Mouse (Mus musculus): Measurements from ENCODE around the gene Fam186b. TPM values are rescaled to one million over a fixed set of nuclear protein-coding genes. Genes with fewer than 3 reads are reported as not detected.

Gene Fam186b
- polyA plus RNA-seq, 1 experiment from 2014 or later, result 0.85 TPM

DNA sequence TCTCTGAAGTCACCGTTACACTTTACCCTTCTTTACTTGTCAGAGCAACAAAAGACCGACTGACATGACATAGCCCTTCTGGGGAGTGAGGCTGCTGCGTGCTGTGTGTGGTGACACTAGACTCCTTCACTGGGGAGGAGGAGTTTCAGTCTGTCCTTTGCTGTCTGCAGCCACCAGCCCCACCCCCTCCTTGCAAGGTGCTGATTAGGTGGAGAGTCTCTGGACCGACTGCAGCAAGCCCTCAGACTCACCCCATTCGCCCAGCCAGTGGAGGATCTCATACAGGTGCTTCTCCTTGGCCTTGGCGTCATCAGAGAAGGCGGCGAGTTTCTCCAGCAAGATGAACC lies 10.5 kb downstream of the Fam186b start:
- ATAC-seq, result no peak
- 59% methylated on average over 8 of the region's 8 CpGs for whole genome bisulfite sequencing

DNA sequence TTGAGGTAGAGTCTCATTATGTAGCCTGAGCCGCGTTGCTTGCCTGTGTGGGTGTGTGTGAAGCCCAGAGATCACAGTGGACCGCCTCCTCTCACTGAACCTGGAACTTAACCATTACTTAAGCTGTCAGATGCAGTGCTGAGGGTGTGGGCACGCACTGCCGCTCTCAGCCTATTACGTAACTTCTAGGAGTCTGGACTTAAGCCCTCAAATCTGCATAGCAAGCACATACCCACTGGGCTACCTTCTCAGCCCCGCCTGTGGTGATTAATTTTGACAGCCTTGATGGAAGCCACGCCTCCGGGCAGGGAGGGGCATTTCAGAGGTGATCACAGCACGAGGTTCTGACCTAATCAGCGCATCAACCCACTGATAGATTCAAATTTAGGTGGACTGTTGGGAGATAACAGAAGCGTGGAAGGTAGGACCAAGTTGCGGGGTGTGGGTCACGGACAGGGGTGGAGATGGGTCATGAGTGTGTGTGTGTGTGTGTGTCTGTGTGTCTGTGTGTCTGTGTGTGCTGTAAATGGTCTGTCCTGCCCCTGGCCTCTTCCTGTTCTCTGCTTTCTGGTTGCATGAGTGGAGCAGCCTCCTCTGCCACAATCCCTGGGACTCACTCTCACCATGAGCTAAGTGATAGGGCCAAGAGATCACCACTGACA lies 11.0 kb downstream of the Fam186b start:
- ATAC-seq, result no peak
- no peak overlapping the region for H3K27ac ChIP-seq (ENCODE audit: low read depth, low read length)
- no peaks in the 10 kb centered on the region for H3K27me3 ChIP-seq (replicated peaks; ENCODE audit: control insufficient read depth, insufficient read depth, low read length)
- WGBS, result 52% methylated on average over 14 of the region's 14 CpGs
- H3K4me3 ChIP-seq (ENCODE audit: low read length), result no peak overlapping the region
- H3K36me3 ChIP-seq (ENCODE audit: control insufficient read depth, insufficient read depth, low read length), result no peaks in the 10 kb centered on the region
- H3K9me3 ChIP-seq (ENCODE audit: control insufficient read depth, low read length), result no peaks in the 10 kb centered on the region
- no peak overlapping the region for H3K4me2 ChIP-seq (ENCODE audit: low read length)
- H3K4me1 ChIP-seq (ENCODE audit: control insufficient read depth, insufficient read depth, low read depth, low read length), result no peaks in the 10 kb centered on the region
- no peak overlapping the region for H3K9ac ChIP-seq (ENCODE audit: low read depth, low read length)

More for the DNA sequence above, 10.5 kb downstream of the Fam186b start:
- Histone ChIP-seq H3K27ac (ENCODE audit: low read depth, low read length) (no peak overlapping the region), H3K9ac (ENCODE audit: low read depth, low read length) (no peak overlapping the region), H3K36me3 (ENCODE audit: control insufficient read depth, insufficient read depth, low read length) (no peaks in the 10 kb centered on the region), H3K4me3 (ENCODE audit: low read length) (no peak overlapping the region), H3K4me2 (ENCODE audit: low read length) (no peak overlapping the region), H3K9me3 (ENCODE audit: control insufficient read depth, low read length) (no peaks in the 10 kb centered on the region), H3K27me3 (replicated peaks; ENCODE audit: control insufficient read depth, insufficient read depth, low read length) (no peaks in the 10 kb centered on the region), H3K4me1 (ENCODE audit: control insufficient read depth, insufficient read depth, low read depth, low read length) (no peaks in the 10 kb centered on the region)

DNA sequence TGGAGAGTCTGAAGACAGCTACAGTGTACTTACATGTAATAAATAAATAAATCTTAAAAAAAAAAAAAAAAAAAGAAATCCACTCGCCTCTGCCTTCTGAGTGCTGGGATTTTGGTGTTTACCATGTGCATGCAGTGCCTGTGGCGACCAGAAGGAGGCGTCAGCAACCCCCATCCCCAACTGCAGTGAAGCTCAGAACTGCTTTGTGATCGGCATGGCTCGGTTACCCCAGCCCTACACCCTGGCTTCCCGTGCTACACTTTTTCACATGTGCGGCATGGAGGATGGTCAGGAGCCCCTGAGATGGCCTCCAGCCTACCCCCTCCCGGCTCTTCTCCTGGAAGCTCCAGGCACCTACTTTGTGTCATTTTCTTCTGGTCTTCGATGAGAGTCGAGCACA lies 12.2 kb downstream of the Fam186b start:
- Histone ChIP-seq H3K4me3 (ENCODE audit: low read length) (no peak overlapping the region), H3K4me1 (ENCODE audit: control insufficient read depth, insufficient read depth, low read depth, low read length) (no peaks in the 10 kb centered on the region), H3K36me3 (ENCODE audit: control insufficient read depth, insufficient read depth, low read length) (no peaks in the 10 kb centered on the region), H3K9ac (ENCODE audit: low read depth, low read length) (no peak overlapping the region), H3K4me2 (ENCODE audit: low read length) (no peak overlapping the region), H3K9me3 (ENCODE audit: control insufficient read depth, low read length) (no peaks in the 10 kb centered on the region), H3K27me3 (replicated peaks; ENCODE audit: control insufficient read depth, insufficient read depth, low read length) (no peaks in the 10 kb centered on the region), H3K27ac (ENCODE audit: low read depth, low read length) (no peak overlapping the region)
- WGBS, result 71% methylated on average over 10 of the region's 10 CpGs
- ATAC-seq, result no peak

DNA sequence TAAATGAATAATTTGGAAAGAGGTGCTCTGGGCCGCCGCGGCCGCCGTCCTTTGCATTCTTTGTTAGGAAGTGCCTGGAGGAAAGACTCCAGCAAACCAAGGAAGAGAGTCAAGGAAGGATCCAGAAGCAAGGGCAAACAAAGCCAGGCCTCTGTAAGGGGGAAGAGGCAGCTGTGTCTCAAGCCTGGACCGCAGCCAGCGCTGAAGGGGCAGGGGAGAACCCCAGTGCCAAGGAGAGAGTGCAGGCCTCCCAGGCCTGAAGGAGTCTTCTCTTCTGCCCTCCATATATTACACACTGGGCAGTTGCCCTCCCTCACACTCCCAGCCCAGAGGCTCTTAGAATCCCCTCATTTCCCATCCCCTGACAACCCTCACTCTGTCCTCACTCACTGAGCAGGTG lies 17.4 kb downstream of the Fam186b start:
- H3K9ac ChIP-seq (ENCODE audit: low read depth, low read length), result no peak overlapping the region
- 86% methylated on average over 7 of the region's 7 CpGs for WGBS
- H3K9me3 ChIP-seq (ENCODE audit: control insufficient read depth, low read length), result no peaks in the 10 kb centered on the region
- no peak for ATAC-seq
- H3K4me3 ChIP-seq (ENCODE audit: low read length), result no peak overlapping the region
- H3K4me1 ChIP-seq (ENCODE audit: control insufficient read depth, insufficient read depth, low read depth, low read length), result no peaks in the 10 kb centered on the region; the same call in 1 of the 2 replicates
- H3K4me2 ChIP-seq (ENCODE audit: low read length), result no peak overlapping the region
- H3K27me3 ChIP-seq (replicated peaks; ENCODE audit: control insufficient read depth, insufficient read depth, low read length), result no peaks in the 10 kb centered on the region
- H3K36me3 ChIP-seq (ENCODE audit: control insufficient read depth, insufficient read depth, low read length), result no peaks in the 10 kb centered on the region
- no peak overlapping the region for H3K27ac ChIP-seq (ENCODE audit: low read depth, low read length)

DNA sequence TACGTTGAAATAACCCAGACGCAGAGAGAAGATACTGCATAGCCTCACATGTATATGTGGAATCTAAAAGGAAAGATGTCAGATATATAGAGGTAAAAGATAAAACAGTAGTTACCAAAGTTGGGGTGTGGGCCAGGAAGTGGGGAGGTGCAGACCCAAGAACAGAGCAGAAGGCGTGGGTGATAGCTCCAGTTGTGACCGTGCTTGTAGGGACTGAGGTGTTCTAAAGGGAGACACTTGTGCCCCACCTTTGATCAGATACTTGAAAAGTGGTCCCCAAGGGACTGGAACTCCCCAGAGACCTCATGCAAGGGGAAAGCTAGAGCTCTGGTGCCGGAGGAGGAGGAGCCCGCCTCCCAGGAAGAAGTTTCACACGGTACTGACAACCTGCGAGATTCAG lies 19.6 kb downstream of the Fam186b start:
- no peaks in the 10 kb centered on the region for H3K27me3 ChIP-seq (replicated peaks; ENCODE audit: control insufficient read depth, insufficient read depth, low read length)
- H3K27ac ChIP-seq (ENCODE audit: low read depth, low read length), result no peak overlapping the region
- no peaks in the 10 kb centered on the region for H3K36me3 ChIP-seq (ENCODE audit: control insufficient read depth, insufficient read depth, low read length)
- H3K4me3 ChIP-seq (ENCODE audit: low read length), result no peak overlapping the region
- H3K9me3 ChIP-seq (ENCODE audit: control insufficient read depth, low read length), result no peaks in the 10 kb centered on the region
- WGBS, result 91% methylated on average over 8 of the region's 8 CpGs
- H3K4me2 ChIP-seq (ENCODE audit: low read length), result no peak overlapping the region
- H3K4me1 ChIP-seq (ENCODE audit: control insufficient read depth, insufficient read depth, low read depth, low read length), result peaks cover 2% of the 10 kb centered on the region; the same call in 1 of the 2 replicates
- no peak overlapping the region for H3K9ac ChIP-seq (ENCODE audit: low read depth, low read length)
- no peak for ATAC-seq

DNA sequence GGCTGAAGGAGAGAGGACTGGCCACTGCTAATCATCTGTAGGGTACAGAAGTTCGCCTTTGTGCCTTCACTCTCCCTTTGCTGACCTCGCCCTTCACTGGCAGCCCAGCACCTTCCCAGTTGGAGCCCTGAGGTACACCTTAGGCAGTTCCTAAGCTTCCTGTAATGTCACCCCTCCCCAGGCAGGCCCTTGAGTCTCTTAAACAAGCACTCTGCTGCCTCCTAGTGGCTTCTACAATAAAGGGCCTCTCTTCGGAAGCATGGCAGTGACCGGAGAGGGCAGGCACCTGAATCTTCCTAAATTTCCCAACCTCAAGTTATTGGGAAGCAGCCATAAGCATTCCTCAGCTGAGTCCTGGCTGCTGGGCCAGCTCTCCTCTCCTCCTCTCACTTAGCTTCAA lies 30.0 kb downstream of the Fam186b start:
- no peaks in the 10 kb centered on the region for H3K27me3 ChIP-seq (replicated peaks; ENCODE audit: control insufficient read depth, insufficient read depth, low read length)
- 19% methylated on average over 4 of the region's 4 CpGs for WGBS

DNA sequence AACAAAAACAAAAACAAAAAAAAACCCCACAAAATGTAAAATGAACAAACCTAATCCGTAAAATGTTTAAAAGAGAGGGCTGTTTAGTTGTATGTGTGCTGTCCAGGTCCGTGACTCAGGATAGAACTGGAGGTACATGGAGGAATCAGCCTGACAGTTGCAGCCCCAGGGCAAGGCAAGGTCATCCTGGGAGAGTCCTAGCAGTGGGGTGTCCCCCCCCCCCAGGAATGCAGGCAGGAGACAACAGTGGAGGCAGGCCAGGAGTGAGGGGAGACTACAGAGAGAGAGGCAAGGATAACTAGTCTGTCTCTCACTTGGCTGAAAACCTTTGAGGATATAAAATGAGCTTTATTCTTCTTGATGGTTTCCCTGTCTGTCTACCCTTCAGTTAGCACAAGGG lies 31.3 kb downstream of the Fam186b start:
- Histone ChIP-seq H3K4me3 (ENCODE audit: low read length) (no peak overlapping the region), H3K27ac (ENCODE audit: low read depth, low read length) (no peak overlapping the region), H3K9ac (ENCODE audit: low read depth, low read length) (no peak overlapping the region), H3K4me1 (ENCODE audit: control insufficient read depth, insufficient read depth, low read depth, low read length) (no peaks in the 10 kb centered on the region; the same call in 1 of the 2 replicates), H3K9me3 (ENCODE audit: control insufficient read depth, low read length) (no peaks in the 10 kb centered on the region), H3K4me2 (ENCODE audit: low read length) (no peak overlapping the region), H3K27me3 (replicated peaks; ENCODE audit: control insufficient read depth, insufficient read depth, low read length) (no peaks in the 10 kb centered on the region), H3K36me3 (ENCODE audit: control insufficient read depth, insufficient read depth, low read length) (no peaks in the 10 kb centered on the region)
- no peak for ATAC-seq
- WGBS, result 82% methylated on average over 2 of the region's 2 CpGs

More for the DNA sequence above, 30.0 kb downstream of the Fam186b start:
- no peak overlapping the region for H3K27ac ChIP-seq (ENCODE audit: low read depth, low read length)
- H3K9ac ChIP-seq (ENCODE audit: low read depth, low read length), result no peak overlapping the region
- no peaks in the 10 kb centered on the region for H3K36me3 ChIP-seq (ENCODE audit: control insufficient read depth, insufficient read depth, low read length)
- ATAC-seq, result 0 out of 2 replicates have a peak, but pooled peaks have one; percentile 37
- no peak overlapping the region for H3K4me2 ChIP-seq (ENCODE audit: low read length)
- H3K4me1 ChIP-seq (ENCODE audit: control insufficient read depth, insufficient read depth, low read depth, low read length), result no peaks in the 10 kb centered on the region
- H3K9me3 ChIP-seq (ENCODE audit: control insufficient read depth, low read length), result no peaks in the 10 kb centered on the region
- H3K4me3 ChIP-seq (ENCODE audit: low read length), result no peak overlapping the region

DNA sequence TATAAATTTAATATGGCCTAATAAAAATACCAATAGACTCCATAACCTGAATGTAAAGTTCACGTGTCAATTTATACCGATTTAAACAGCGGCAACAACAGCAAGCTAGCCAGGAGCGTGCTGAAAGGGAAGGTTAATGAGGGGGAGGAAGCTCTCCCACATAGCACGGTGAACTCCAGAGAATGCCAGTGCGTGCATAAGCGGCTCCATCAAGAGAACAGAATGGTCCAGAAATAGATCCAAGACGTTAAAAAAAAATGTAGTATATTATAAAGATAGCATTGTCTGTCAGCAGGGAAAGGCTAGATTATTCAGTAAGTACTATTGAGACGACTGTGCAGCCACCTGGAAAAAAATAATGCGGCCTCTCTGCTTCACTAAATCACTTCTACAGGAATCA lies 33.0 kb downstream of the Fam186b start:
- no peaks in the 10 kb centered on the region for H3K9me3 ChIP-seq (ENCODE audit: control insufficient read depth, low read length)
- no peak overlapping the region for H3K4me2 ChIP-seq (ENCODE audit: low read length)
- H3K27me3 ChIP-seq (replicated peaks; ENCODE audit: control insufficient read depth, insufficient read depth, low read length), result no peaks in the 10 kb centered on the region
- H3K36me3 ChIP-seq (ENCODE audit: control insufficient read depth, insufficient read depth, low read length), result no peaks in the 10 kb centered on the region
- H3K9ac ChIP-seq (ENCODE audit: low read depth, low read length), result no peak overlapping the region
- ATAC-seq, result no peak
- no peak overlapping the region for H3K4me3 ChIP-seq (ENCODE audit: low read length)
- WGBS, result 48% methylated on average over 10 of the region's 10 CpGs
- H3K4me1 ChIP-seq (ENCODE audit: control insufficient read depth, insufficient read depth, low read depth, low read length), result no peaks in the 10 kb centered on the region; the same call in 1 of the 2 replicates
- no peak overlapping the region for H3K27ac ChIP-seq (ENCODE audit: low read depth, low read length)

DNA sequence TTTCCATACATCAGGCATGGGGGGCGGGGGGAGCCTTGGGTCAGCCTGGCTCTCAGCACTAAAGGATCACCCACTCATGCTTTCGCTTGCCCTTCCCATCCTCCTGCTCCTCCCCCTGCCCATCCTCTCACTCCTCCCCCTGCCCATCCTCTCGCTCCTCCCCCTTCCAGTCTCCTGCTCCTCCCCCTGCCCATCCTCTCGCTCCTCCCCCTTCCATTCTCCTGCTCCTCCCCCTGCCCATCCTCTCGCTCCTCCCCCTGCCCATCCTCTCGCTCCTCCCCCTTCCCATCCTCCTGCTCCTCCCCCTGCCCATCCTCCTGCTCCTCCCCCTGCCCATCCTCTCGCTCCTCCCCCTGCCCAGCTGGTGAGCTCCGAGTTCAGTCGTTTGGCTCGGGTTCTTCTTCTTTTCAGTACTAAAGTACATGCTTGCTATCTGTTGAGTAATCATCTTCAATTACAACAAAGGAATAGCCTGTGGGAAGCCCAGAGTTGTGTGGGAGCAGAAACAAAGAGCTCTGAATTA lies 35.9 kb downstream of the Fam186b start:
- H3K9me3 ChIP-seq (ENCODE audit: control insufficient read depth, low read length), result no peaks in the 10 kb centered on the region
- peak overlapping the region; percentile 55 for H3K4me2 ChIP-seq (ENCODE audit: low read length)
- H3K9ac ChIP-seq (ENCODE audit: low read depth, low read length), result 0 out of 2 replicates have a peak overlapping the region, but pooled peaks have one; percentile 31
- no peaks in the 10 kb centered on the region for H3K36me3 ChIP-seq (ENCODE audit: control insufficient read depth, insufficient read depth, low read length)
- peak overlapping the region; percentile 23 for H3K4me3 ChIP-seq (ENCODE audit: low read length)
- 1% methylated on average over 9 of the region's 10 CpGs for WGBS
- peak; percentile 50 for ATAC-seq
- H3K4me1 ChIP-seq (ENCODE audit: control insufficient read depth, insufficient read depth, low read depth, low read length), result no peaks in the 10 kb centered on the region; the same call in 1 of the 2 replicates
- H3K27me3 ChIP-seq (replicated peaks; ENCODE audit: control insufficient read depth, insufficient read depth, low read length), result no peaks in the 10 kb centered on the region
- peak overlapping the region; percentile 61; the same call in 1 of the 2 replicates for H3K27ac ChIP-seq (ENCODE audit: low read depth, low read length)
